Mouse (Mus musculus): Measurements from ENCODE around the gene Tfip11.

Tfip11 gene

GRCm38 (mm10) chr5:112323246-112323645, 2.9 kb upstream of the Tfip11 start:
- DNase-seq = no peak

- DNase-seq = no peak
These were observed 1.3 kb upstream of the Tfip11 start for GRCm38 (mm10) chr5:112324637-112325545.

- no peak for DNase-seq
These were observed 370 bp downstream of the Tfip11 start for GRCm38 (mm10) chr5:112326446-112327009.

GRCm38 (mm10) chr5:112327854-112328253, 1.7 kb downstream of the Tfip11 start:
- no peak for DNase-seq

- DNase-seq = no peak
These were observed 3.8 kb downstream of the Tfip11 start for GRCm38 (mm10) chr5:112329805-112330564.

GRCm38 (mm10) chr5:112335473-112335872, 9.3 kb downstream of the Tfip11 start:
- DNase-seq = peak; percentile 71 to 80

GRCm38 (mm10) chr5:112337004-112337403, 10.8 kb downstream of the Tfip11 start:
- no peak for DNase-seq

GRCm38 (mm10) chr5:112339215-112339614, 13.1 kb downstream of the Tfip11 start:
- no peak for DNase-seq

GRCm38 (mm10) chr5:112342463-112343204, 16.5 kb downstream of the Tfip11 start, which contains the start of the genes Srrd and Hps4:
Gene Srrd (minus strand): TSS chr5:112343040.
Gene Hps4 (plus strand): TSS chr5:112343083.
- peak; percentile 94 to 97 for DNase-seq

GRCm38 (mm10) chr5:112343205-112343595, 17.0 kb downstream of the Tfip11 start:
- no peak for DNase-seq

GRCm38 (mm10) chr5:112344092-112344960, 18.2 kb downstream of the Tfip11 start:
- DNase-seq = no peak

- DNase-seq = no peak
These were observed 20.2 kb downstream of the Tfip11 start for GRCm38 (mm10) chr5:112346211-112346965.

- DNase-seq = peak; percentile 55 to 68
These were observed 23.0 kb downstream of the Tfip11 start for GRCm38 (mm10) chr5:112349169-112349568.

GRCm38 (mm10) chr5:112355493-112355892, 29.3 kb downstream of the Tfip11 start:
- no peak for DNase-seq

GRCm38 (mm10) chr5:112355910-112356309, 29.8 kb downstream of the Tfip11 start, which contains the start of gene Gm6583:
Gene Gm6583 (minus strand): TSS chr5:112356033.
- DNase-seq = no peak

GRCm38 (mm10) chr5:112356322-112356721, 30.2 kb downstream of the Tfip11 start:
- DNase-seq = no peak

- DNase-seq = no peak
These were observed 33.4 kb downstream of the Tfip11 start for GRCm38 (mm10) chr5:112359520-112359919.

GRCm38 (mm10) chr5:112360077-112360476, 33.9 kb downstream of the Tfip11 start:
- no peak for DNase-seq

GRCm38 (mm10) chr5:112364184-112364797, 38.1 kb downstream of the Tfip11 start:
- no peak for DNase-seq

GRCm38 (mm10) chr5:112366879-112367278, 40.7 kb downstream of the Tfip11 start:
- peak; percentile 37 to 53 for DNase-seq
